Mouse (Mus musculus): ENCODE measurements around the gene Cfap100.

GRCm38 (mm10) chr6:90393948-90394347 lies 34.6 kb downstream of the Cfap100 start:
- TF ChIP-seq POLR2A (IDR thresholded peaks at IDR 0.05; ENCODE audit: borderline replicate concordance, extremely low read depth, low read depth, low read length): no peak
- TF ChIP-seq CTCF (IDR thresholded peaks at IDR 0.05; ENCODE audit: insufficient read depth, low read length): no peak
